Mouse (Mus musculus) myocyte (in vitro differentiated cells): ENCODE results near the gene Enah.

ENCODE experiments used
- CEBPB ChIP-seq: IDR thresholded peaks from 2 replicates; pipeline ENCODE4 v1.6.1; 2011; ENCODE audit warnings: mild to moderate bottlenecking, moderate library complexity; ENCODE audit not compliant: poor library complexity, insufficient read depth, severe bottlenecking
- MAX ChIP-seq: IDR thresholded peaks from one replicate; pipeline ENCODE4 v1.6.1; 2011; ENCODE audit warnings: low read depth, mild to moderate bottlenecking, control low read depth
- POLR2A ChIP-seq: IDR thresholded peaks from one replicate; pipeline ENCODE4 v1.6.1; 2011; ENCODE audit warnings: low read depth, mild to moderate bottlenecking, control low read depth, moderate library complexity; ENCODE audit not compliant: insufficient read length
- REST ChIP-seq: IDR thresholded peaks from one replicate; pipeline ENCODE4 v1.6.1; 2011; ENCODE audit warnings: mild to moderate bottlenecking, control low read depth, moderate library complexity; ENCODE audit not compliant: insufficient read depth, insufficient read length
- SRF ChIP-seq: IDR thresholded peaks from one replicate; pipeline ENCODE4 v1.6.1; 2011; ENCODE audit warnings: low read depth; ENCODE audit not compliant: control insufficient read depth, insufficient read length

DNA sequence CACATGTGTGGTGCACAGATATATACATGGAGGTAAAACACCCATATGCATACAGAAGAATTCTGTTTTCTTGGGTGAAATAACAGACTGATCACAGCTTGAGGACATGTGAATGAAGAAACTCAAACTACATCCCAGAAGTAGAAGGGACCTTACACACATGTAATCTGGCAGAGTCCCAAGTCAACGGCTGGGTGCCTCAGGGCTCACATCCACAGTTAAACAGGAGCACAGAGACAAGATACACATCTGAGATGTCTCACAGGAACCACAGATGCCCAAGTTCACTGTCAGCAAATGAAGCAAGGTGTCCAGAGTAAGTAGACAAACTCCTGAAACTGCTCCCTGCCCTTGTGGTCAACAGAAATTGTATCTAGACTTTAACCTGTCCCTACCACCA lies 120.8 kb downstream of the Enah start:
- TF ChIP-seq REST (no peak), POLR2A (no peak), MAX (no peak), SRF (no peak), CEBPB (no peak)
